Mouse (Mus musculus): ENCODE data around the gene Pik3c2g.

The Pik3c2g gene

DNA sequence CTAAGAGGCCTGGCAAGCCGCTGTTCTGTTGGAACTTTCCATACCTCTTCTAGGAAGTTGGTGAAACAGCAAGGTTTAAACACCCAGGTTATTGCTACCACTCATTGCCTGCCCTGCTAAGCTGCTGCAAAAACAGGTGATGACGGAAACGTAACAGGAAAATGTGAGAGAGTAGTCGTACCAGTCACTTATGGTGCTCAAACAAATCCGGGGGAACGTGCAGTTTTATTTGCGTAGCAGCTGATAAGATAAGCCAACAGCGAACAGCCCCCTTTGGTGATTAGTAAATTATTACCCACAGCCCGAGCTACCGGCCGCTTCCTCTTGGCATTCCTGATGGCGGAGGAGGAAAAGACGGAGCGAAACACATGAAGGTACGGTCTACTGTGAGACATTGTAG, at the start of gene Pik3c2g:
Gene Pik3c2g, plus strand, starts transcription at position 330 of the 400 bp plus-strand sequence.
- DNase-seq, result peak in 1 of 2 experiments; percentile 17

DNA sequence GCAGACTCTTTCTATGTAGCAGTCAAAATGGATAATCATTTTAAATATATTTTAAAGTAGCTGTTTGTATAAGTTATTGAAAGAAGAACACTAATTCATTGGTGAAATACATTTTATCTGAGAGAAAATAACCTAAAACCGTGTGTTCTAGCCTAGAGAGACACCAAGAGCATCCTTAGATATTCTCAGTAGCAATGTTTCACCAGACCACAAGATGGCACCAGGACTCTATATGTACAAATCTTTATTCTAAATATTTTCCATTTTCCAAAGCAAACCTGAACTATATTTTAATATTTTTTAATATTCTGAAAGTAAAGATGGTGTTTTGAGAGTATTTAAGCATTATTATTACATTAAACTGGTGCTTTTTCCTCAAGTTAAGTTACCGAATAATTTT, 48.6 kb upstream of the Pik3c2g start:
- peak in 1 of 2 experiments; percentile 3 for DNase-seq

DNA sequence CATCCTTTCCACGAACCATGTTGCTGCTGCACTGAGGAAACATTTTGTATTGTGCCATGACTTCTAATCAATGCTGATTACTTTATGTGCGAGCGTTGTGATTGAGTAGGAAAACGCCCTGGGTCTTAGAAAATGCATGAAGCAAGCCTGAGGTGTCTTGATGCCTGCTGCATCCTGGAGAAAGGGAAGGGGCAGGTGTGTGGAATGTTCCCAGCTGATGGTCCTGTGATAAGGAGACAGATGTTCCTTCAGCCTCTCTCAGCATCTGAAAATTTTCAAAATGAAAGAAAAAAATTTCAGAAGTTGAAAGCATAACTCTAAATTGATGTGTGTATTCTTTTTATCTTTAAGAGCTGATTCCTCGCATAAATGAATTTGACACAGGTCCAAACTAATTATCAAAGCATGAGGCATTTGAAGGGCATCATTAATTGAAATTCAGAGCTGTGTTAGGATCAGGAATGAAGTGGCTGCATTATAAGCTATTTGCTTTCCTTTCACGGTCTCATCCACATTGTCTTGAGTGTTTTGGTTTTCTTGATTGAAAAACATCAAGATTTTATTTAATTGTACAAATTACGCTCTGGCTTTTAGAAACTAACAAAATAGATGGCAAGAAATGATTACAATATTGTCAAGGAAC, 31.4 kb upstream of the Pik3c2g start:
- DNase-seq, result no peak

DNA sequence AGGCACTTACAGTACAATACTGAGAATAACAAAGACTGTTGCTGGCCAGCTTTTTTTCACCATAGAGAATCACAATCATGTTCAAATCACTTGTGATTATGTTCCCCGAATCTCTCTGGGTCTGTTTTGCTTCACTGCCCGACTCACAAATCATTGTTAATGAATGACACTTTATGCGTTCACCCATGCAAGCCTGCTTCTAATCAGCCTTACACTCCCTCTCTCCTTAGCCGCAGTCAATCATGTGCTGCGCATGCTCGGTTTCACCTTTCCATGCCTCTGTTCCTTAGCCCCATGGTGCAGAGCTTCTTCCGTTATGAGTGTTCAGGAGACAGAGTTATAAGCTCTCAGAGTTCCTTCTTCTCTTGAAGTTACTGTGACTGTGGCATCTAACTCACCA, 17.8 kb upstream of the Pik3c2g start:
- peak in 1 of 2 experiments; percentile 6 for DNase-seq

DNA sequence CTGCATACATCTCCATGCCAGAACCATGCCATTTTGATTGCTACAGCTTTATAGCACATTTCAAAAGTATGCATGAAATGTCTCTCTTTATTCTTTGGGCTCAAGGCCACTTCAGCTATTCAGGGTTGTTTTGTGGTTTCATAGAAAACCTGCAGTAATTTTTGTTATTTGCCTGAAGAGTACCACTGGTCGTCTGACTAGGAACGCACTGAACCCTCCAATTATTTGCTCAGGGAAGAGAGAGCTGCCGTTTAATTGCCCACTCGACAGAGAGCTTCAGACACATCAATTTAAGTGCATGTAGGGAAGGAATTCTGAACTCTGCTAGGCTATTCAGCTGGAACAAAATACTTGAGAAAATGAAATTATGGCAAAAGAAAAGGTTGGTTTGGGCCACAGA, 11.2 kb upstream of the Pik3c2g start:
- no peak for DNase-seq

DNA sequence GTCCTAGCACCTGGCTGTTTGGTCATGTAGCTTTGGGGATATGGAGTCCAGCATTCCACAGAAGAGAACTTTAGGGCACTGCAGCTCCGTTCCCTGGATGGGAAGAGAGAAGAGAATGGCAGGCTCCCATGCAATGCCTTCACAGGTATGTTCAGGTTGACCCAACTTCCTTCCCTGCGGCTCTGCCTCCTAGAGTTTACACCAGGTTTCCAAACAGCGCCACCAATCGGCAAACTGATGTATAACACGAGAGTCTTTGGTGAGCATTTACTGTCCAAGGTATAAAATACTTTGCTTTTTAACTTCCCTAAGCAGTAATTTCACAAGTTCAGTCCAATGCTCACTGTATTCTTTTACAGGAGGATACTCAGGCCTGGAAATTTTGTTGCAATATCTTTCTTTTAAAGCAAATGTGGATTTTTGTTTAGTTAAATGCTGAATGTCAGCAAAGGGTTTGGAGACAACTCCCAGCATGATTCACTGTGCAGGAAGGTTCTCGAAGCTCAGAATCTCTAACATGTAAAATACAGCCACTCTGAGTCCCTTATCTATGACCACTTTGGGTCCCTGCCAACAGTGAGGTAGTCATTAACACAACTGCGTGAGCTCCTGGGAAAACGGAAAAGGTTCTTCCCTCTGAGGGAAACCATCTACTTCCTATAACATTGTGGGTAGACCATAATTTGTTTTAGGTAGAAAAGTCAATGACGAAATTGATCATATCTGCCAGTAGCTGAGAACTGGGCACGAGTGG, 10.6 kb upstream of the Pik3c2g start:
- DNase-seq, result no peak

DNA sequence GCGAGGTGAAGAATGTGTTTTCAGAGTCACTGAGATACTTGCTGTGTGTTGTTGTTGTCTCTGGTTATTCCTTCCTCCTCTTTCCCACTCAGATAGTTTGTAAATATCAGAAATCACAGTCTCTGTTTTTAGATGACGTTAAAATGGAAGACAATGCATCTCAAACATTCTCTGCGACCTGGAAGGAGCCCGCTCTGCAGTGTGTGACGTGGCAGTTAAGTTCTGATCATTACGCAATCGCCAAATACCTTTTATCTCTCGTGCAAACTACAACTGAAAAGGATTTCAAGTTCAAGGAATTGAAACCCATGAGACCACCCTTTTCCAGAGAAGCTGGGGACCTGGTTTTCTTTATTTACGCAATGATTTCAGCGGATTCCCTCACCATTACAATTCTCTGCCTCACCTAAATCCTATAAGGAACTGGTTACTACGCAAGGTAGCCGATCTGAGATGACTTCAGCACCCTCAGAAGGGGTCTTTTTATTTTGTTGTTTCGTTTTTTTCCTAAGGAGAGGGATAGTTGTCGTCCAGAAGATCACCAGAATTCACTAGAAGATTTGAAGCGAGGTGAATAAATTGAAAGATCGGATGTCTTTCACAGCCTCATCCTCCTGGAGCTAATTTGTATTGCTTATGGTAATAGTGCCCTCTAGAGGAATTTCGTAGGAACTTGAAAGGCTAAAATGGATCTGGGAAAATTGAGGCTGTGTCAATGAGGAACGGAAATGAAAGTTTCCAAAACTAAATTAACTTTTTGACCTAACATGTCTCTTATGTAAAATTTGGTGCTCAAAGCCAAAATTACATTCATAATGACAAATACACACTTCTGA, 9.8 kb upstream of the Pik3c2g start:
- no peak for DNase-seq

DNA sequence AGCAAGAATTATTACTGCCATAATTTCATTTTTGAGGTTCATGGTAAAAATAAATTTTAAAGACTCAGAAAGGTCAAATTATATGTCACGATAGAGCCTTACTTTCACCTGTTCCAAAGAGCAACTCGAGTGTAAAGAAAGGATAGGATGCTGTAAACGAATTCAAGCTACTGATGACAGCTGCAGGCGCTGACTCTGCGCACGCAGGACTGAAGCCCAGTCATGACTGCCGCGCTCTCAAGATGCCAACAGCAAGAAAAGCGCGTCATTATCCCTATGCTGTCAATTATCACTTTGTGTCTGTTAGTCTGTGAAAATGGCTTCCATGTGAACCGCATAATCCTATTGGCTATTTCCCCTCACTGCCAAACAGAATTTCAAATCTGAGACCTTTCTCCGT, 457 bp downstream of the Pik3c2g start:
- DNase-seq, result no peak

DNA sequence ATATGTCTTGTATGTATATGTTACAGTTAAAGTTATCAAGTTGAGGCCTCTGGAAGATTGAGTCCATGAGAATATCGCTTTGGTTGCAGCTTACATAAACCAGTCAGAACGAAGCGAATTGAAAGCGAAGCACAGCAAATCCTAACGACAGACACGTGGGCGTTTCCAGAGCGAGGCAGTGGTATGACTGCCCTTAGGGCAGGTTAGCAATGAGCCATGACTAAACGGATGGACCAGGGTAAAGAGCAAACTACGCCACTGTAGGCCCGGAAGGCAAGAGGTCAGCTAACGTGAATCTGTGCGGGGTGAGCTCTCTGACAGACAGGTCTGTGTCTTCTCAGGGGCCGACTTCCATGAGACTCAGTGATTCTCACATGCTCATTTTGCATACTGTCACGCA, 1.4 kb downstream of the Pik3c2g start:
- DNase-seq, result peak; percentile 78 to 93

DNA sequence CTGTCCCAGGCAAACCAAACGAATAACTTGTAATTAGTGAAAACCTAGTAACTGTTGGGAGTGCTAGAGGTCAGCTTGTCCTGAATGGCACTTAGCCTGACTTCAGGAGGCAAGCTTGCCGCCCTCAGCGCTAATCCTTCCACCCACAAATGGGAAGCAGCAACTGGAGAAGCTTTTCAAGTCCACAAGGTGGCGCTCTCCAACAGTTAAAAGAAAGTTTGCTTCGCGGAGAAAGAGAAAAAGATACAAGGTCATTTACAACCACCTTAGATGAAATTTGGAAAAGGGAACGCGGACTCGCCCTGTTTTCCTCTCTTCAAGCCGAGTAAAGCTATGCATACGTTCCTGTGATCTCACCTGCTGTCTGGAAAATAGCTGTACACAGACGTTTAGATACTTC, 2.3 kb downstream of the Pik3c2g start:
- DNase-seq, result peak; percentile 81 to 85

DNA sequence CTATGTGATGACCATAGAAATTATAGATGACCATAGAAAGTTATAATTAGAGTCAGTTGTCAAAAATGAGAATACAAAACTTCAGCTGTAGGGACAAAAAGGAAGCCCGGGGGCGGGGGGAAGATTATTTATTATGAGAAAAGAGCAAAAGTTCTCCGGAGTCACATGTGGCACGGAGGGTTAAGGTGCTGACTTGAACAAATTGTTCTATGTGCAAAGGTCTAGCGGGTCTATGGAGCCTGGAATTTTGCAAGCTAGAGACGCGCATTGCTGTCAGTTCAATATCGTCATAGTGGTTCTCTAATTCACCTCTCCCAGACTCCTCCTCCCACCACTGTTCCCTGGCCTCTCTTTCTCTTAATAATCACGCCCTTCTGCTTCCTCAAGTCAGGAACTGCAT, 2.8 kb downstream of the Pik3c2g start:
- peak; percentile 56 to 67 for DNase-seq

DNA sequence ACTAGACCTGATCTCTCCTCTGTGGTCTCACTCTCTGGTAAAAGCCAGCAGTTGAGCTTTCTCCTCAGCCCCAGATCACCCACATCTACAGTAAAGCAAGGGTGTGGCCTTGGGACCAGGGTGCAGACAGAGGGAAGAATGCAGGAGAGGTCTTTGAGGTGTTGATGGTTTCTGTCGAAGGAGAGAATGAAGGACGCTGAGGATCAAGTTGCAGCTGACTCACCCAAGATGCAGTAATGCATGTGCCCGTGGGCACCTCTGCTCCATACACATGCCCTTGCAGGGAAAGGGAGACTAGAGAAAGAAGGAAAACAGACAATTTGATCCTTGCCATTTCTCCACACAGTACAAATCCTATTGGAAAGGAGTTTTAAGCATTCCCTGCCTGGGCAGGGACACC, 5.1 kb downstream of the Pik3c2g start:
- DNase-seq, result no peak

DNA sequence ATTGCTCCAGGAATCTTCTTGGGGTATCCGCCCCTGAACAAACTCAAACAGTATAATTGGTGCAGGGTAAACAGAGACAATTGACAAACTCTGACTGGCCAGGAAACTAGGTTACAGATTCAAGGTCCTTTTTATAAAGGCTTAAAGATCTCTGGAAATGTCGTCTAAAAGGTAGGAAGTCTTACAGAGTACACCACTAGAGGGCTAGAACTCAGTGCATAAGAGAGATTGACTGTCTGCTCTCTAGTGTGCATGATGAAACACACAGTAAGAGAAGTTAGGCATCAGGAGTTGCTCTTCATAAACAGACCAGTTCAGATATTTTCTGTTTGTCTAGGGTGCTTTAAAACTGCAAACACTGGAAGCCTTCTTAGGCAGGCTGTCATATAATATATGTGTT, 9.4 kb downstream of the Pik3c2g start:
- no peak for DNase-seq

DNA sequence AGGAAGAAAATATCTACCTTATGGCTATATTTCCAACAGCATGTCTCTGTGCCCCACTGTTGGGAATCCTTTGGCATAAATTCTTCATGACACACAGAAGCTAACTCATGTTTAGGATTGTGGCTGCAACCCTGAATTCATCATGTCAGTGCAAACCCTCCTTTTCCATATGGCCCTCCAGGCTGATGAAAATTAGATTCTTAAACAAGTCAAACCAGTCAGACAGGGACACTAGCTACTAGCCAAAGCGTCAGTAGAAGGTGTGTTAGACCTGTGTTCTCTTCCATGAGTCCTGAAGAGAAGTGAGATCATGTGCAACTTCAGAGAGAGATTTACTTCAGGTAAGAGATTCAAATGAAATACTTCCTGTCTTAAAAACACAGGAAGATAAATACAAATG, 12.2 kb downstream of the Pik3c2g start:
- no peak for DNase-seq

DNA sequence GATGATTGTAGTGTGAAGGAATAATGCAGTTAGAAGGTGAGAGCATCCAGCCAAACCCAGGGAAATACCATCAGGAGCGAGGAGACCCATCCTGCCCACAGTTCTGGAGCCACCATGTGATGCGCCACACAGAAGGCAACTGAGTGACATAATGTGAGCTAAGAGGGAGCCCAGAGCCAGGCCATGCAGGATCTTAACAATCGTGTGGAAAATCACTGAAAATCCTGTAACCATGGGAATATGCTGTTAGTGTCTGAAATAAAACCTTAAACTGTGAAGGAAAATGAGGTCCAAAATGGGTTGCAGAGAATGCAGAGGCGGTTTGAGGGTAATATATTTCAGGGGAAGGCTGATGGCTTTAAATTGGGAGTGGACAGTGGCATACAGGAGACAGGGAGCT, 31.8 kb downstream of the Pik3c2g start:
- no peak for DNase-seq

DNA sequence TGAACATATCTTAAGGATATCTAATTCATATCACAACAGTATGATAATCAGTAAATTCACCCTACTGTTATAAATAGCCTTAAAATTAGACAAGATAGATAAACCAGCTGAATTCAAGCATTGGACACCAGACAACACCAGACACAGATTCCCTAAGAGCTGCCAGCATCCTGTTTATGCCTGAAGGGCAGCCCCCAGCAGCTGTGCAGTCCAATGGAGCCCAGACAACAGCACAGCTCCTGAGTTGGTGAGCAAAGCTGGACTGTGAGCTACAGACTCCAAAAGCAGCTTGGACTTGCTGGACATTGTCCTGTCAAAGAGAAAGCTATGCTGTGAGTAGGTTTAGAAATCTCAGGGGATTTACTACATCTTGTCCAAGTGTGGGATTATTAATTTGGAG, 37.7 kb downstream of the Pik3c2g start:
- no peak for DNase-seq

DNA sequence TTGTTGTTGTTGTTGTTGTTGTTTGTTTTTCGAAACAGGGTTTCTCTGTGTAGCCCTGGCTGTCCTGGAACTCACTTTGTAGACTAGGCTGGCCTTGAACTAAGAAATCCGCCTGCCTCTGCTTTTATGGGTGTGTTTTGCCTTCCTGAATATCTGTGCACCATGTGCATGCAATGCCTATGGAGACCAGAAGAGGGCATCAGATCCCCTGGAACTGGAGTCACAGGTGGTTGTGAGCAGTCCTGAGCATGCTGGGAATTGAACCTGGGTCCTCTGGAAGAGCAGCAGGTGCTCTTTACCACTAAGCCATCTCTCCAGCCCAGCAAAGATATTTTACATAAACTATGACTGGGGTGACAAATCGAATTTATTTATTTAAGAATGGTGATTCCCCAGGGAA, 47.5 kb downstream of the Pik3c2g start:
- DNase-seq, result no peak

DNA sequence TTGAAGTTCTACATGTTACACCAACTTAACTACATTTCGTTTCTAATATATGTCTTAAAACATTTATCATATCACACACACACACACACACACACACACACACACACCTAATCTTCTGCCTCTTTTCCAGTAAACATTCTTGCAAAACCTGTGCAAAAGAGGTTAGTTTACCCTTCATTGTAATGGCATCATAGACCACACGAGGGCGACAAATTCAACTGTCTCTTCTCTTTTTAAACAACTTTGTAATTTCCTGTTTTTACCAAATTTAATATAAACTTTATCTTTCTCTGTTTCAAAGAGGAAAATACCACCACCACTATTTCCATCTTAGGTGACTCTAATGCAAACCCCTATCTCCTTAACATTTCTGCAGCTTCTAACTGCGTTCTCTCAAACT, 68.4 kb downstream of the Pik3c2g start:
- peak in 1 of 2 experiments; percentile 64 for DNase-seq

DNA sequence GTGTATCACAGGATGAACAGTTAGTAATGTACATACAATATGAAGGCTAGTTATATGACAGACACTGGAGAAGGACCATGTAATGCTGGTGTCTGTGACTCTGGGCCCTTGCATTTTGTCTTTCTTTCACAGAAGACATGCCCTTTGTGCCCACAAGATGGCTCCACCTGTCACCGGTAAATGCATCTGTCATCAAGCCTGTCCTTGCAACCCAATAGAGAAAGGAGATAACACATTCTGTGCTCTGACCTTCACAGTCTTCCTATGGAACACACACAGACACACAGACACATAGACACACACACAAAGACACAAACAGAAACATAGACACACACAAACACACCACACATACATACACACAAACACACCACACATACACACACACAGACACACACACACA, 75.4 kb downstream of the Pik3c2g start:
- DNase-seq, result peak in 1 of 2 experiments; percentile 30

DNA sequence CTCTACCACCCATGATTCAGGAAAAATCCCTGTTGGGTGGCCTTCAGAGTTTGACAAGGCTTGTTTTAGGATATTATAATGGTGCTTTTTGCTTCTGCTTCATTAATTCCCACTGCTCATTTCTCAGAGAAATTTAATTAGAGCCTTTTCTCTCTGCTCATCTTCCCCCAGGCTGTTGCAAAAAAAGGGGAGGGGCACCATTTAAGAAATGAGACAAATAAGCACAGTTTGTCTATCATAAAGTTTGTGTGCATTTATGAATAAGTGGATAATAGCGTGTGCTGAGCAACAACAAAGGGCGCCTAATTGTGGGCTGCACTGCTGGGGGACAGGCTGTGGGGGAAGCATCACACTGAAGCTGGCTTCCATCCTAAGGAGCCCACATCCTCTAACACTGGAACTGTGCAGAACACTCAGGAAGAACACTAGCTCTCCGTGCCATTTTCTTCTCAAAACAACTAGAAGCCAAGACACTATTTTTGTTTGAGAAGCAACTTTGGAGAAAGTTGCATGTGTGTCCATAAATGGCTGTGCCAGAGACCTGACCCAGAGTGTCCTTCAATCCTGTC, 131.5 kb downstream of the Pik3c2g start:
- DNase-seq, result no peak

DNA sequence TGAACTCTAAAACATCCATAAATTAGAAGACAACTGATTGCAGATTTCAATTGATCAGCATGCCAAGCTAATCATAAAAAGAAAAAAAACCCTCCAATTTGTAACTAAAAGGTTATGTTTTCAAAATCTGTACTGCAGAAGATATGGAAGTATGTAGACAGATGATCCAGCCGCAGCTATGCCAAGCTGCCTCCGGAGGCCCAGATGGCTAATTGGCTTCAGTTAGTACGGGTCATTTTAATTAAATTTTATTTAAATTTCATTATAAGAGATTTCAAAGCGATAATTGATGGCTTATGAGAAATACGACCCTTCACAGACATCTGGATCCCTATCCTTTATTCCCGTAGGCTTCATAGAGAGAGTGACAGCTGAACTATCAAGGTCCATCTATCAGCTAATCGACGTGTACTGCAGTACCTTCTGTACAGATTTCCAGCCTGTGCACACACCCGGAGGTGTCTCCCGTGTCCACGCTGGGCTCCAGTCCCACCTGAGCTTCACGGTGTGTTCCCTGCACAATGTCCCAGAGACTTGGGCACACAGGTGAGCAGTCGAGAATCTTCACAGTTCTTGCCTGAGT, 132.7 kb downstream of the Pik3c2g start:
- no peak for DNase-seq

DNA sequence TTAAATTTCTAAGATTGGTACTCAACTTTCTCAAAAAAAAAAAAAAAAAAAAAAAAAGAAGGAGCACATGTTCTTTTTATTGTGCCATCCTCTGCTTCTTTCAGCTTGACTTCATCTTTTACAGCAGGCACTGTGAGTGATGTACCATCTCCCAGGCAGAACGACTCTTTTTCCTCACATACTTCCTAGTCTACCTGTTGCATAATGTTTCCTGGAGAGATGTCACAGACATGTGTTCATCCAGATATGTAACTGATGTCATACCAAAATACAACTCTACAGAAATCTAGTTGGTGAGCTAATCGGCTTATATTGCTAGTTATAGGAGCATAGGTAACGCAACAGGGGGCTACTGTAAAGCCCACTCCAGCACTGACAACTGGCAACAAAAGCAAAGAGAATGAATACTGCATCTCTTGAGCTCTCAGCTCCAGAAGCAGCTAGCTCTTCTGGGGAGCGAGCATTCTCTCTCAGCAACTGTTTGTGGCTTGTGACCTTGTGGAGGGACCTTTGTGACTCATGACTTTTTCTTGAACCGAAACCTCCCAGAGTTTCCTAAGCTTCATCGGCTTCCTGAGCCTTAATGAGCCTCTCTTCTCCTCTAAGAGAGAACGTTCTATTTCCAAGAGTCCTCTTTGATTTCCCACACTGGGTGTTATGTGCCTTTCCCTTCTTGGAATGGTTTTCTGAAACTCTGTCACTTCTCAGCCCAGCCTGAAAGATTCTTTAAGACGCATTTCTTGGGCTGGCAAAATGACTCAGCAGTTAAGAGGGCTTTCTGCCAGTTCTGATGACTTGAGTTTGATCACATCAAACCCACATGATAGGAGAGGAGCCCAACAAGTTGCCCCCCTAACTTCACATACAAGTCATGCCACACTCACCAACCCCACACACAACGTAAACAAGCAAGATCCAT, 148.9 kb downstream of the Pik3c2g start:
- DNase-seq, result no peak

Data from kidney, postnatal 25 days (tissue).